Mouse (Mus musculus) forebrain, embryonic 13.5 days (tissue): ENCODE measurements around the gene Rps17. TPM values are rescaled to one million over a fixed set of nuclear protein-coding genes. Genes with fewer than 3 reads are reported as not detected.

ENCODE experiments used
- ATAC-seq: fragments of 200-750 bp; cut with Nextera tagmentation; 2 replicates; pipeline ENCODE4 v1.8.0; 2017
- H3K27ac ChIP-seq: fragments of 300-500 bp; sonication (generic); 2 replicates; pipeline ENCODE4 v1.5.1; 2015; ENCODE audit warnings: inconsistent platforms, mild to moderate bottlenecking, moderate library complexity
- H3K27me3 ChIP-seq: fragments of 300-500 bp; sonication (generic); 2 replicates; pipeline ENCODE4 v1.6.1; 2015; ENCODE audit warnings: mild to moderate bottlenecking, inconsistent platforms
- H3K36me3 ChIP-seq: fragments of 300-500 bp; sonication (generic); 2 replicates; pipeline ENCODE4 v1.6.1; 2015; ENCODE audit warnings: mild to moderate bottlenecking, inconsistent platforms; ENCODE audit not compliant: poor library complexity, severe bottlenecking
- H3K4me1 ChIP-seq: fragments of 300-500 bp; sonication (generic); 2 replicates; pipeline ENCODE4 v1.6.1; 2015; ENCODE audit warnings: inconsistent platforms
- H3K4me2 ChIP-seq: fragments of 300-500 bp; sonication (generic); 2 replicates; pipeline ENCODE4 v1.6.1; 2015; ENCODE audit warnings: inconsistent platforms, mild to moderate bottlenecking, moderate library complexity
- H3K4me3 ChIP-seq: fragments of 300-500 bp; sonication (generic); 2 replicates; pipeline ENCODE4 v1.5.1; 2015; ENCODE audit warnings: mild to moderate bottlenecking, inconsistent platforms
- H3K9ac ChIP-seq: fragments of 300-500 bp; sonication (generic); 2 replicates; pipeline ENCODE4 v1.6.1; 2015; ENCODE audit warnings: mild to moderate bottlenecking, inconsistent platforms
- H3K9me3 ChIP-seq: fragments of 300-500 bp; sonication (generic); replicated peaks from 2 replicates; pipeline ENCODE4 v1.6.1; 2016; ENCODE audit warnings: inconsistent platforms
- WGBS: fragments of 180-500 bp; shearing (Covaris S2); methylation state at CpG from one replicate; pipeline ENCODE4 v1.1.7; 2015; 5-methylcytosine and 5-hydroxymethylcytosine counted together
- polyA plus RNA-seq: library from polyadenylated mRNA; unstranded; fragments of >200 nt; fragmentation: Nextera tagmentation; extraction: Ambion mirVana; gene quantifications from 2 replicates; pipeline ENCODE4 v1.2.1, GENCODE M21; 2015

The Rps17 gene
- polyA plus RNA-seq, 1 experiment from 2014 or later: 1,034 TPM

GRCm38 (mm10) chr7:81326859-81327258, 18.2 kb downstream of the Rps17 start:
- no peaks in the 10 kb centered on the region for H3K4me1 ChIP-seq
- no peak overlapping the region for H3K4me3 ChIP-seq
- H3K9me3 ChIP-seq: no peaks in the 10 kb centered on the region
- H3K27ac ChIP-seq: no peak overlapping the region
- WGBS: 82% methylated on average over 6 of the region's 6 CpGs
- no peak overlapping the region for H3K4me2 ChIP-seq
- no peaks in the 10 kb centered on the region for H3K27me3 ChIP-seq
- H3K9ac ChIP-seq: no peak overlapping the region
- H3K36me3 ChIP-seq: peaks cover 16% of the 10 kb centered on the region
- no peak for ATAC-seq

GRCm38 (mm10) chr7:81326043-81326442, 19.0 kb downstream of the Rps17 start:
- 91% methylated on average over 12 of the region's 12 CpGs for WGBS
- Histone ChIP-seq H3K27ac (no peak overlapping the region), H3K36me3 (peaks cover 16% of the 10 kb centered on the region), H3K4me3 (no peak overlapping the region), H3K9ac (no peak overlapping the region), H3K4me2 (no peak overlapping the region), H3K9me3 (no peaks in the 10 kb centered on the region), H3K4me1 (no peaks in the 10 kb centered on the region), H3K27me3 (no peaks in the 10 kb centered on the region)
- ATAC-seq: no peak

GRCm38 (mm10) chr7:81321776-81322175, 23.3 kb downstream of the Rps17 start:
- 78% methylated on average over 5 of the region's 5 CpGs for WGBS
- no peaks in the 10 kb centered on the region for H3K4me1 ChIP-seq
- no peak for ATAC-seq

GRCm38 (mm10) chr7:81319749-81320148, 25.3 kb downstream of the Rps17 start:
- H3K36me3 ChIP-seq: no peaks in the 10 kb centered on the region
- H3K9ac ChIP-seq: no peak overlapping the region
- no peaks in the 10 kb centered on the region for H3K4me1 ChIP-seq
- WGBS: 94% methylated on average over 6 of the region's 6 CpGs
- no peak overlapping the region for H3K4me2 ChIP-seq
- no peak for ATAC-seq
- no peak overlapping the region for H3K4me3 ChIP-seq
- no peaks in the 10 kb centered on the region for H3K27me3 ChIP-seq
- no peak overlapping the region for H3K27ac ChIP-seq
- no peaks in the 10 kb centered on the region for H3K9me3 ChIP-seq

More at GRCm38 (mm10) chr7:81321776-81322175, 23.3 kb downstream of the Rps17 start:
- H3K9me3 ChIP-seq: no peaks in the 10 kb centered on the region
- no peak overlapping the region for H3K4me2 ChIP-seq
- H3K27ac ChIP-seq: no peak overlapping the region
- H3K36me3 ChIP-seq: peaks cover under 1% of the 10 kb centered on the region; the same call in 1 of the 2 replicates
- no peak overlapping the region for H3K4me3 ChIP-seq
- H3K9ac ChIP-seq: no peak overlapping the region
- no peaks in the 10 kb centered on the region for H3K27me3 ChIP-seq

GRCm38 (mm10) chr7:81315583-81315982, 29.5 kb downstream of the Rps17 start:
- Histone ChIP-seq H3K36me3 (no peaks in the 10 kb centered on the region), H3K27ac (no peak overlapping the region), H3K4me3 (no peak overlapping the region), H3K4me1 (no peaks in the 10 kb centered on the region), H3K9ac (no peak overlapping the region), H3K4me2 (no peak overlapping the region), H3K9me3 (no peaks in the 10 kb centered on the region), H3K27me3 (no peaks in the 10 kb centered on the region)
- ATAC-seq: no peak
- WGBS: 83% methylated on average over 8 of the region's 8 CpGs

GRCm38 (mm10) chr7:81311581-81311980, 33.5 kb downstream of the Rps17 start:
- no peaks in the 10 kb centered on the region for H3K36me3 ChIP-seq
- no peaks in the 10 kb centered on the region for H3K9me3 ChIP-seq
- no peak overlapping the region for H3K4me2 ChIP-seq
- H3K27ac ChIP-seq: no peak overlapping the region
- no peak for ATAC-seq
- no peak overlapping the region for H3K4me3 ChIP-seq
- H3K9ac ChIP-seq: no peak overlapping the region
- no peaks in the 10 kb centered on the region for H3K4me1 ChIP-seq
- H3K27me3 ChIP-seq: no peaks in the 10 kb centered on the region

GRCm38 (mm10) chr7:81311130-81311529, 33.9 kb downstream of the Rps17 start:
- 91% methylated on average over 1 of the region's 1 CpGs for WGBS
- Histone ChIP-seq H3K9me3 (no peaks in the 10 kb centered on the region), H3K9ac (no peak overlapping the region), H3K4me1 (no peaks in the 10 kb centered on the region), H3K27ac (no peak overlapping the region), H3K36me3 (no peaks in the 10 kb centered on the region), H3K27me3 (no peaks in the 10 kb centered on the region), H3K4me2 (no peak overlapping the region), H3K4me3 (no peak overlapping the region)
- ATAC-seq: no peak

- Histone ChIP-seq H3K36me3 (no peaks in the 10 kb centered on the region), H3K9me3 (no peaks in the 10 kb centered on the region), H3K4me3 (no peak overlapping the region), H3K4me1 (no peaks in the 10 kb centered on the region), H3K4me2 (no peak overlapping the region), H3K27ac (no peak overlapping the region), H3K9ac (no peak overlapping the region), H3K27me3 (no peaks in the 10 kb centered on the region)
- 91% methylated on average over 6 of the region's 6 CpGs for WGBS
- no peak for ATAC-seq
These were observed 35.8 kb downstream of the Rps17 start for GRCm38 (mm10) chr7:81309247-81309646.

- Histone ChIP-seq H3K4me3 (no peak overlapping the region), H3K9ac (no peak overlapping the region), H3K4me2 (no peak overlapping the region), H3K27me3 (no peaks in the 10 kb centered on the region), H3K9me3 (no peaks in the 10 kb centered on the region), H3K27ac (no peak overlapping the region), H3K4me1 (no peaks in the 10 kb centered on the region), H3K36me3 (no peaks in the 10 kb centered on the region)
- ATAC-seq: no peak
- 65% methylated on average over 8 of the region's 8 CpGs for WGBS
These were observed 37.3 kb downstream of the Rps17 start for GRCm38 (mm10) chr7:81307735-81308134.

GRCm38 (mm10) chr7:81304675-81305074, 40.4 kb downstream of the Rps17 start:
- WGBS: 95% methylated on average over 5 of the region's 5 CpGs
- H3K27ac ChIP-seq: no peak overlapping the region
- ATAC-seq: no peak
- no peak overlapping the region for H3K4me3 ChIP-seq
- H3K9me3 ChIP-seq: no peaks in the 10 kb centered on the region
- H3K27me3 ChIP-seq: no peaks in the 10 kb centered on the region
- no peaks in the 10 kb centered on the region for H3K36me3 ChIP-seq
- no peak overlapping the region for H3K4me2 ChIP-seq
- H3K9ac ChIP-seq: no peak overlapping the region
- H3K4me1 ChIP-seq: peaks cover 6% of the 10 kb centered on the region; the same call in 1 of the 2 replicates

GRCm38 (mm10) chr7:81304100-81304499, 41.0 kb downstream of the Rps17 start:
- 89% methylated on average over 5 of the region's 5 CpGs for WGBS
- Histone ChIP-seq H3K4me3 (no peak overlapping the region), H3K27me3 (no peaks in the 10 kb centered on the region), H3K27ac (no peak overlapping the region), H3K9me3 (no peaks in the 10 kb centered on the region), H3K36me3 (no peaks in the 10 kb centered on the region), H3K9ac (no peak overlapping the region), H3K4me1 (peaks cover 6% of the 10 kb centered on the region; the same call in 1 of the 2 replicates), H3K4me2 (no peak overlapping the region)
- no peak for ATAC-seq

- no peak overlapping the region for H3K27ac ChIP-seq
- H3K4me3 ChIP-seq: no peak overlapping the region
- 88% methylated on average over 2 of the region's 2 CpGs for WGBS
- H3K9me3 ChIP-seq: no peaks in the 10 kb centered on the region
- no peak overlapping the region for H3K9ac ChIP-seq
- H3K27me3 ChIP-seq: no peaks in the 10 kb centered on the region
- H3K4me1 ChIP-seq: peaks cover 6% of the 10 kb centered on the region; the same call in 1 of the 2 replicates
- no peak overlapping the region for H3K4me2 ChIP-seq
- ATAC-seq: no peak
- H3K36me3 ChIP-seq: no peaks in the 10 kb centered on the region
These were observed 41.4 kb downstream of the Rps17 start for GRCm38 (mm10) chr7:81303682-81304081.

- H3K4me3 ChIP-seq: no peak overlapping the region
- peaks cover 6% of the 10 kb centered on the region; the same call in 1 of the 2 replicates for H3K4me1 ChIP-seq
- no peak overlapping the region for H3K4me2 ChIP-seq
- H3K9me3 ChIP-seq: no peaks in the 10 kb centered on the region
- no peak overlapping the region for H3K27ac ChIP-seq
- no peaks in the 10 kb centered on the region for H3K27me3 ChIP-seq
- H3K36me3 ChIP-seq: no peaks in the 10 kb centered on the region
- ATAC-seq: no peak
- WGBS: 42% methylated on average over 7 of the region's 7 CpGs
- H3K9ac ChIP-seq: no peak overlapping the region
These were observed 43.7 kb downstream of the Rps17 start for GRCm38 (mm10) chr7:81301323-81301722.
